Mouse (Mus musculus): ENCODE measurements around the gene Txnip.

DNA sequence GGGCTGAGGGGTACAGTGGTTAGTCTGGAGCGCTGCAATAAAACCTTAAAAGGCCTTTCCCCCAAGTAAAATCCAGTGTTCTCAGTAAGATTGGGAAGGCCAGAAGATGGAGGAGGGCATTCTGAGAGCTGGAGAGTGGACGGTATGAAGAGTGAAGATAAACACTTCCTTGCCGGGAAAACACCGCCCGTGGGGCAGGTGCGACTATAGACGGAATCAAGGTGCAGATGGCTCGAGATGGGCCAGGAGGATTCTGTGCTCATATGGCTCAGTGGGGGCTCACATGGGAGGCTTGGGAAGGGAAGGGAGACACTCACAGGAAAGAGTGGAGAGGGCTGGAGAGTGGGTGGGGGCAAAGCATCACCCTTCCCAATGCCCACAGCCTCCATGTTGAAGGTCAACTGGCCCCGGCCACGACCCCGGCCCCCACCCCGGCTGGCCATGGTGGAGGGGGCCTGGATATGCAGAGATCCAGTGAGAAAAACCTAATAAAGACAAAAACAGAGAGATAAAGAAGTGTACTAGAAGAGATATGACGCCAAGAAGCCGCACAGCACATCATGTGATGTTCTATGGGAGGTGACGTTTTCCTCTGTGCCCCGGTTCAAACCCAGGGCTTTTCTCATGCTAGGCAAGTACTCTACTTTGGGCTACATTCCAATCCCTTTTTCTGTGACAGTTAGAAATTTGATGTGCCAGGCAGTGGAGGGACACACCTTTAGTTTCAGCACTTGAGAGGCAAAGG is 24.2 kb downstream of the Txnip start:
- TF ChIP-seq ZNF384 (IDR thresholded peaks at IDR 0.05; ENCODE audit: low read depth, low read length) (no peak), CHD2 (IDR thresholded peaks at IDR 0.05; ENCODE audit: low read depth, low read length) (no peak), MAFK (IDR thresholded peaks at IDR 0.05; ENCODE audit: insufficient read depth, low read depth, low read length) (no peak)

All from ES-E14 (cell line).